Mouse (Mus musculus): ENCODE measurements at regions not wholly inside any gene's neighbourhood (a gene's known extent, or its start where the extent isn't known, plus 50 kb on each side); places are given as distances from the start of the nearest gene placed in this dataset.

- TF ChIP-seq POLR2A (IDR thresholded peaks at IDR 0.05; ENCODE audit: insufficient read depth, low read length) (no peak), CTCF (IDR thresholded peaks at IDR 0.05; ENCODE audit: low read depth, low read length) (no peak), EP300 (IDR thresholded peaks at IDR 0.05; ENCODE audit: insufficient read depth, low read depth, low read length) (no peak)
Measured at GRCm38 (mm10) chr15:63479270-63479805, 365.6 kb downstream of the Gsdmc2 start.
